Mouse (Mus musculus): ENCODE measurements around the gene Sh2d4b. TPM values are rescaled to one million over a fixed set of nuclear protein-coding genes. Genes with fewer than 3 reads are reported as not detected.

The Sh2d4b gene
- polyA plus RNA-seq (2016; fragmentation: Nextera tagmentation; extraction: Ambion mirVana): 0.21 and 0.33 TPM in 2 replicates

- Histone ChIP-seq H3K27me3 (no peaks in the 10 kb centered on the region), H3K9me3 (no peaks in the 10 kb centered on the region), H3K36me3 (no peaks in the 10 kb centered on the region), H3K4me2 (no peak within 1 kb of the TSS), H3K4me3 (replicated peaks) (no peak within 1 kb of the TSS), H3K27ac (no peak within 1 kb of the TSS), H3K9ac (replicated peaks) (no peak within 1 kb of the TSS), H3K4me1 (replicated peaks) (peaks cover 15% of the 10 kb centered on the region)
- 75% methylated on average over 3 of the region's 3 CpGs for WGBS
- ATAC-seq (ENCODE audit: insufficient number of reproducible peaks, insufficient read depth, low FRiP score, low TSS enrichment, low read depth): no peak
These were observed at the start of gene Sh2d4b for GRCm38 (mm10) chr14:40893196-40893595. Sh2d4b (minus strand) TSS chr14:40893266.

DNA sequence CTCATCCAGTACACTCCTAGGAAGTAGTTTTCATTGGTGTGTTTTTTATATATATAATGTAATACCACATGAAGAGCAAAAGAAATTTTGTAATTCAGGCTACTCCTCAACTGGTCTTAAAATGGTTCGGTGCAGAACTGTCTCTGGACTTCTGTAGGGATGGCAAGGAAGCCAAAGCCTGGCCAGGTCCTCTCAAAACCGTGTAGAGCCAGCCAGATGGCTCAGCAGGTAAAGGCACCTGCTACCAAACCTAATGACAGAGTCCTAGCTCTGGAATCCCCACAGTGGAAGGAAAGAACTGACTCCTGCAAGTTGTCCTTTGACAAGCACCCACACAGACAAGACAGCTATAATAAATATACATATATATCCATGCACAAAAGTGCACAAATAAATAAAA is 49.4 kb upstream of the Sh2d4b start:
- H3K4me3 ChIP-seq (replicated peaks): no peak overlapping the region
- H3K9ac ChIP-seq (replicated peaks): no peak overlapping the region
- no peak for ATAC-seq (ENCODE audit: insufficient number of reproducible peaks, insufficient read depth, low FRiP score, low TSS enrichment, low read depth)
- H3K4me1 ChIP-seq (replicated peaks): no peaks in the 10 kb centered on the region; the same call in 1 of the 2 replicates
- no peak overlapping the region for H3K4me2 ChIP-seq
- H3K27ac ChIP-seq: no peak overlapping the region
- peaks cover 15% of the 10 kb centered on the region; the same call in 1 of the 2 replicates for H3K36me3 ChIP-seq
- H3K9me3 ChIP-seq: no peaks in the 10 kb centered on the region
- WGBS: 76% methylated on average over 2 of the region's 2 CpGs
- no peaks in the 10 kb centered on the region for H3K27me3 ChIP-seq

DNA sequence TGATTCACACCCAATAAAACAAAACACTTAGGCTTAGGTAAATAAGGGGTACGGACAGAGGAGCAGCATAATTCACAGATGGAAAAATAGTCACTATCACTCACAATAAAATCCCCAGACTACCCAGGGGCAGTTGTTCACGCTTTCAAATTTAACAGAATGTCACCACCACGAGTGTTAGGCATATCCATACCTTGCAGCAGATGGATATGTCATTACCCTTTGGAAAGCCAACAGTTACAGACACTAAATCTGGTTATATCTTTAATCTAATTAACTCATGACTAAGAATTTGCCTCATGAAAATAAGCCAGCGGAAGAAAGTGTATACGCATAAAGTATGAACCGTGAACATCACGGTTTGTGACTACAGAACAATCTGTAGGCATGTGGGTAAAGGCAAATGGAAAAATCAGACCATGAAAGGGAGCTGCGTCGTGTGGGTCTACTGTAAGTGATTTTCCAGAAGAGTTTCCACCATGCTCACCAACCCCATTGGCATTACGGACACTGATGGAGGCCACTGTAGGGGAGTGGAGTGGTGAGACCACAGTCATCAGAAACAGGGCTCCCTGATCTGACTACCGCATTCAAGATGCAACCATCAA is 45.4 kb upstream of the Sh2d4b start:
- no peaks in the 10 kb centered on the region for H3K36me3 ChIP-seq
- WGBS: 74% methylated on average over 11 of the region's 11 CpGs

DNA sequence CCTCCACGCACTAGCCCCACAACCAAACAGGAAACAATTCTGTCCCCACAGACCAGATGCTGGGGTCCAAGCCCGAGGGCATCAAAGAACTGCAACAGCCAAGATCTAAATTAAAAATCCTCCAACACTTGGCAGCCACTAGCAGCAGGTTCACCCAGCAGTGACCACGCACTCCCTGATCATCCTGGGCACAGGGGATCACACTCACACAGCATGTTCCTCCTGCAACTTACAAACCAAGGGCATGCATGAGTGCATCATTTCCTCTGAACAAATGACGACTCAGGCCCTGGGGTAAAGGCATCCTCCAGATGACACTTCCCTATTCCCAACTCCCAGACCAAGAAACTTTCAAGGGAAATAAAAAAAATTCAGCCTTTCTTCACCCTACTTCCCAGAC is 44.0 kb upstream of the Sh2d4b start:
- Histone ChIP-seq H3K4me1 (replicated peaks) (peaks cover 5% of the 10 kb centered on the region; the same call in 1 of the 2 replicates), H3K9ac (replicated peaks) (no peak overlapping the region), H3K36me3 (0 out of 2 replicates have a peak, but pooled peaks cover 4% of the 10 kb centered on the region), H3K9me3 (no peaks in the 10 kb centered on the region), H3K4me3 (replicated peaks) (no peak overlapping the region), H3K27ac (no peak overlapping the region), H3K27me3 (no peaks in the 10 kb centered on the region), H3K4me2 (no peak overlapping the region)
- 75% methylated on average over 4 of the region's 4 CpGs for WGBS
- no peak for ATAC-seq (ENCODE audit: insufficient number of reproducible peaks, insufficient read depth, low FRiP score, low TSS enrichment, low read depth)

More for the DNA sequence above, 45.4 kb upstream of the Sh2d4b start:
- no peaks in the 10 kb centered on the region for H3K27me3 ChIP-seq
- no peak overlapping the region for H3K9ac ChIP-seq (replicated peaks)
- peaks cover 5% of the 10 kb centered on the region; the same call in 1 of the 2 replicates for H3K4me1 ChIP-seq (replicated peaks)
- no peak overlapping the region for H3K27ac ChIP-seq
- H3K9me3 ChIP-seq: no peaks in the 10 kb centered on the region
- ATAC-seq (ENCODE audit: insufficient number of reproducible peaks, insufficient read depth, low FRiP score, low TSS enrichment, low read depth): no peak
- H3K4me2 ChIP-seq: no peak overlapping the region
- H3K4me3 ChIP-seq (replicated peaks): no peak overlapping the region

GRCm38 (mm10) chr14:40935481-40935880 is 42.4 kb upstream of the Sh2d4b start:
- H3K27me3 ChIP-seq: no peaks in the 10 kb centered on the region
- no peak overlapping the region for H3K27ac ChIP-seq
- WGBS: 95% methylated on average over 1 of the region's 1 CpGs
- no peak for ATAC-seq (ENCODE audit: insufficient number of reproducible peaks, insufficient read depth, low FRiP score, low TSS enrichment, low read depth)
- H3K4me1 ChIP-seq (replicated peaks): peaks cover 15% of the 10 kb centered on the region
- no peak overlapping the region for H3K9ac ChIP-seq (replicated peaks)
- H3K9me3 ChIP-seq: no peaks in the 10 kb centered on the region
- H3K36me3 ChIP-seq: 0 out of 2 replicates have a peak, but pooled peaks cover 4% of the 10 kb centered on the region
- no peak overlapping the region for H3K4me2 ChIP-seq
- H3K4me3 ChIP-seq (replicated peaks): no peak overlapping the region

- WGBS: 86% methylated on average over 2 of the region's 2 CpGs
- Histone ChIP-seq H3K9ac (replicated peaks) (no peak overlapping the region), H3K4me3 (replicated peaks) (no peak overlapping the region), H3K36me3 (0 out of 2 replicates have a peak, but pooled peaks cover 4% of the 10 kb centered on the region), H3K27me3 (no peaks in the 10 kb centered on the region), H3K4me1 (replicated peaks) (peaks cover 15% of the 10 kb centered on the region), H3K27ac (no peak overlapping the region), H3K4me2 (no peak overlapping the region), H3K9me3 (no peaks in the 10 kb centered on the region)
- ATAC-seq (ENCODE audit: insufficient number of reproducible peaks, insufficient read depth, low FRiP score, low TSS enrichment, low read depth): no peak
These were observed 42.0 kb upstream of the Sh2d4b start for GRCm38 (mm10) chr14:40935054-40935453.

GRCm38 (mm10) chr14:40933328-40933727 is 40.3 kb upstream of the Sh2d4b start:
- Histone ChIP-seq H3K4me1 (replicated peaks) (peaks cover 28% of the 10 kb centered on the region), H3K4me2 (no peak overlapping the region), H3K27ac (no peak overlapping the region), H3K4me3 (replicated peaks) (no peak overlapping the region), H3K27me3 (no peaks in the 10 kb centered on the region), H3K9ac (replicated peaks) (no peak overlapping the region), H3K36me3 (0 out of 2 replicates have a peak, but pooled peaks cover 4% of the 10 kb centered on the region), H3K9me3 (no peaks in the 10 kb centered on the region)
- ATAC-seq (ENCODE audit: insufficient number of reproducible peaks, insufficient read depth, low FRiP score, low TSS enrichment, low read depth): no peak
- 89% methylated on average over 7 of the region's 7 CpGs for WGBS

DNA sequence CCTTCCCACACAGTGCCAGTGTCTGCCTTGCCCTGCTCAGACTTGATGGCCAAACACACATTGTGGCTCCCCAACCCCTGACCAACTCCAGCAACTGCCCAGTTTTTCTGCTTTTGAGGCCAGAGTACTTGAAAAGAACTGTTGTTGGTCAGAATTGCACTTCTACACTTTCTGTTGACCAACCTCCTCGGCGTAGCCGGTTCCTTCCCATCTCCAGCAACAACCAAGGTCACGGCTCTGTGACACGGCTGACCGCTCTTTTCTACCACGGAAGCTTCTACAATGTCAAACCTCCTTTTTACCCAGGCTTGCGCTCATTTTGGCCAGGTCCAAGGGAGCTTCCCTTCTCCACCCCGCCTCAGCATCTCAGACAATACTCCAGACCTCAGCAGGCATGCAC is 39.2 kb upstream of the Sh2d4b start:
- ATAC-seq (ENCODE audit: insufficient number of reproducible peaks, insufficient read depth, low FRiP score, low TSS enrichment, low read depth): no peak
- H3K4me3 ChIP-seq (replicated peaks): no peak overlapping the region
- peaks cover 29% of the 10 kb centered on the region for H3K4me1 ChIP-seq (replicated peaks)
- H3K27ac ChIP-seq: no peak overlapping the region
- no peaks in the 10 kb centered on the region for H3K27me3 ChIP-seq
- WGBS: 97% methylated on average over 9 of the region's 9 CpGs
- H3K4me2 ChIP-seq: no peak overlapping the region
- no peak overlapping the region for H3K9ac ChIP-seq (replicated peaks)
- H3K36me3 ChIP-seq: 0 out of 2 replicates have a peak, but pooled peaks cover 4% of the 10 kb centered on the region
- no peaks in the 10 kb centered on the region for H3K9me3 ChIP-seq

GRCm38 (mm10) chr14:40931115-40931829 is 38.2 kb upstream of the Sh2d4b start:
- Histone ChIP-seq H3K9me3 (no peaks in the 10 kb centered on the region), H3K4me3 (replicated peaks) (no peak overlapping the region), H3K4me2 (no peak overlapping the region), H3K4me1 (replicated peaks) (peaks cover 29% of the 10 kb centered on the region), H3K27me3 (no peaks in the 10 kb centered on the region), H3K36me3 (0 out of 2 replicates have a peak, but pooled peaks cover 4% of the 10 kb centered on the region), H3K9ac (replicated peaks) (no peak overlapping the region), H3K27ac (peak overlapping the region; percentile 47; the same call in 1 of the 2 replicates)
- no peak for ATAC-seq (ENCODE audit: insufficient number of reproducible peaks, insufficient read depth, low FRiP score, low TSS enrichment, low read depth)
- 72% methylated on average over 3 of the region's 3 CpGs for WGBS

- H3K27me3 ChIP-seq: no peaks in the 10 kb centered on the region
- no peak overlapping the region for H3K9ac ChIP-seq (replicated peaks)
- H3K4me1 ChIP-seq (replicated peaks): peaks cover 26% of the 10 kb centered on the region
- H3K9me3 ChIP-seq: no peaks in the 10 kb centered on the region
- H3K4me2 ChIP-seq: no peak overlapping the region
- ATAC-seq (ENCODE audit: insufficient number of reproducible peaks, insufficient read depth, low FRiP score, low TSS enrichment, low read depth): no peak
- 0 out of 2 replicates have a peak, but pooled peaks cover 4% of the 10 kb centered on the region for H3K36me3 ChIP-seq
- no peak overlapping the region for H3K27ac ChIP-seq
- 88% methylated on average over 2 of the region's 2 CpGs for WGBS
- H3K4me3 ChIP-seq (replicated peaks): no peak overlapping the region
These were observed 36.9 kb upstream of the Sh2d4b start for GRCm38 (mm10) chr14:40929943-40930342.

DNA sequence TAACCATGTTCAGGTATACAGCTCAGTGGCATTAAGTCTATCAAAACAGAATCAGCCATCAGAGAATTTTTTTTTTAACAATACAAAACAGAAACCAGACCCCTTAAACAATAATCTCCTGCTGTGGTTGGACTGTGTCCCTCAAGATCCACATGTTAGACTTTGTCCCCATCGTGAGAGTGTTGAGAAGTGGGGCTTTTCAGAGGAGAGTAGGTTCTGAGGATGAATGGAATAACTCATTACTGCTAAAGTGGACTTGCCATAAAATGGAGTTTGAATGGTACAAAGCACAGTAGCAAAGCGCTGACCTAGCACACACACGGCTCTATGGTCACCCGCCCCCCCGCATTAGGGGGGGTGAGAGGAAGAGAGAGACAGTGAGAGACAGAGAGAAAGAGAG is 35.8 kb upstream of the Sh2d4b start:
- Histone ChIP-seq H3K27ac (no peak overlapping the region), H3K9ac (replicated peaks) (no peak overlapping the region), H3K4me3 (replicated peaks) (no peak overlapping the region), H3K9me3 (no peaks in the 10 kb centered on the region), H3K27me3 (no peaks in the 10 kb centered on the region), H3K4me1 (replicated peaks) (peaks cover 36% of the 10 kb centered on the region), H3K36me3 (0 out of 2 replicates have a peak, but pooled peaks cover 4% of the 10 kb centered on the region), H3K4me2 (no peak overlapping the region)
- no peak for ATAC-seq (ENCODE audit: insufficient number of reproducible peaks, insufficient read depth, low FRiP score, low TSS enrichment, low read depth)
- WGBS: 82% methylated on average over 5 of the region's 5 CpGs

Measured in limb, embryonic 12.5 days (tissue).